Mouse (Mus musculus) cerebellum, adult 2 months (tissue): ENCODE measurements around the gene Snd1.

Source experiments
- CTCF ChIP-seq: fragments of 200-500 bp; IDR thresholded peaks from 2 replicates; pipeline ENCODE4 v1.5.1; 2011; ENCODE audit warnings: low read depth, mild to moderate bottlenecking, control low read depth, low read length, moderate library complexity, borderline replicate concordance; ENCODE audit not compliant: insufficient read depth
- POLR2A ChIP-seq: fragments of 200-500 bp; IDR thresholded peaks from 2 replicates; pipeline ENCODE4 v1.6.1; 2011; ENCODE audit warnings: low read length, control low read depth, borderline replicate concordance; ENCODE audit not compliant: insufficient read depth

GRCm38 (mm10) chr6:28735116-28735515 is 260.2 kb downstream of the Snd1 start:
- TF ChIP-seq POLR2A = no peak
- no peak for TF ChIP-seq CTCF
